Mouse (Mus musculus): Measurements from ENCODE around the gene Eps8l2. TPM values are rescaled to one million over a fixed set of nuclear protein-coding genes. Genes with fewer than 3 reads are reported as not detected.
A peak's percentile ranks its signal among the peaks of the same experiment; 100 is the strongest.

Eps8l2 gene
- total and polyA plus RNA-seq, 3 experiments, result 0.10 TPM; not detected in 2

DNA sequence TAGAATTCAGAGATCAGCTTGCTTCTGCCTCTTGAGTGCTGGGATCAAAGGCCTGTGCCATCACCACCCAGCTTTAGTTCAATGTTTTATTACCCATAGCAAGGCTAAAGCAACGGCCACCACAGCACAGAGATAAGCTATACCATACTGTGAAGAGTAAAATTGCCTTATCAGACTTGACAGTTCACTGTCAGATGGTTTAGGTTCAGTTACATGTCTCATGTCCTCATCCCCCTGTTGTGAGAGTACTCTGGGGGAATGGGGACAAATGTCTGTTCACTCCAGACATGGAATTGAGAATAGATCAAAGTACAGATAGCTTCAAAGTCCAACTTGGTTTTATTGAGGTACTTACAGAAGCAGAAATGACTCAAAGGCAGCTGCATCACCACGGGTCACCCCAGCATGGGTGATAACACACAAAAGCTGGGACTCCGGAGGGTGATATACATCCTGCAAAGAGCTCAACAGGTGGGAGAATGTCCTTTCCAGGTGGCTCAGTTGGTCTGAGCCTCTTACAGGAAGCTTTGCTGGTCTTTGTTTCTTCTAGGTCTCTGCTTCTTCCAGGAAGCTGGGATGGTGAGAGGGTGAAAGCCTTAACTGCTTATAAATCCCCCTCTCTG lies 49.9 kb downstream of the Eps8l2 start (continued):
- no peak for TF ChIP-seq UBTF (IDR thresholded peaks at IDR 0.05; ENCODE audit: borderline replicate concordance, insufficient read depth, low read depth, low read length)
- TF ChIP-seq ZNF384 (IDR thresholded peaks at IDR 0.05; ENCODE audit: low read depth, low read length), result no peak
- TF ChIP-seq MYC (IDR thresholded peaks at IDR 0.05; ENCODE audit: low read depth, low read length), result no peak
- no peak for TF ChIP-seq CHD2 (IDR thresholded peaks at IDR 0.05; ENCODE audit: low read length)
- no peak for TF ChIP-seq KAT2A (conservative IDR thresholded peaks at IDR 0.05; ENCODE audit: low read depth, low read length)
- no peak for TF ChIP-seq RAD21 (IDR thresholded peaks at IDR 0.05; ENCODE audit: low read depth, low read length)
- no peak; a peak in 2 of 4 replicates for TF ChIP-seq POLR2A (IDR thresholded peaks at IDR 0.05; ENCODE audit: control insufficient read depth in 1 of 2, insufficient read depth in 1 of 2, low read depth in 1 of 2, low read length in 2 of 2, poor library complexity in 1 of 2)
- peak; percentile 62; the same call in 1 of the 2 replicates for TF ChIP-seq MXI1 (IDR thresholded peaks at IDR 0.05; ENCODE audit: low read depth, low read length)

DNA sequence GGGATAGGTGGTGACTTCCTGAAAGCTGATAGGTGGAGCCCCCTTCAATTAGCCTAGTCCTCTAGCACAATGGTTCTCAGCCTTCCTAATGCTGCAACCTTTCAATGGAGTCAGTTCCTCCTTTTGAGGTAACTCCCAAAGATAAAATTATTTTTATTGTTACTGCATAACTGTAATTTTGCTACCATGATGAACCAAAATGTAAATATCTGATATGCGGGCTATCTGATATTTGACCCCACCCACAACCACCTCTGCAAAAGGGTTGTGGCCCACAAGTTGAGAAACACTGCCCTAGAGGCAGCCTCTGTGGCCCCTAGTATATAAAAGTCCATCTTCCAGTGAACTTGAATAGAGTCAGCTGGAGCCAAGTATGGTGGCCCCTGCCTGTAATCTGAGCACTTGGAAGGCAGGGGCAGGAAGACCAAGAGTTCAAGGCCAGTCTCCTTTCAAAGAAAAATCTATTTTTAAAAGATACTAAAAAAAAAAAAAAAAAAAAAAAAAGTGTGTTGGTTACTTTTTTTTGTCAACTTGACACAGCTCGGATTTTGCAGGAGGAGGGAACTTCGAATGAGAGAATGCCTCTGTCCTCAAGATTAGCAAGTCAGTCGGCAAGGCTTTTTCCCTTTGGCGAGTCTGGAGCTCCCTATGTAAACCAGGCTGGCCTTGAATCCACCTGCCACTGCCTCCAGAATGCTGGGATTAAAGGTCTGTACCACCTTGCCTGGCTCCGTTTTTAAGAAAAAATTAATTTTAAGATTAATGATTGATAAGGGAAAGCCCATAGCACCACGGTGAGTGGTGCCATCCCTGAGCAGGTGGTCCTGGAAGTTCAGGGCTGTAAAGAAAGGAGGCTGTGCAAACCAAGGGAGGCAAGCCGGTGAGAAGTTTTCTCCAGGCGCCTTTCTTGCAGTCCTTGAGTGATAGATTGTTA lies 51.9 kb downstream of the Eps8l2 start:
- H3K27ac ChIP-seq (ENCODE audit: control insufficient read depth, low read depth, low read length), result peak overlapping the region; percentile 94
- H3K4me1 ChIP-seq (ENCODE audit: control insufficient read depth in 1 of 2, insufficient read depth in 2 of 2, low read length in 2 of 2), result peaks cover 15 to 39% of the 10 kb centered on the region in 2 experiments
- TF ChIP-seq TAL1 (IDR thresholded peaks at IDR 0.05; ENCODE audit: low read length) (no peak), MEF2A (IDR thresholded peaks at IDR 0.05; ENCODE audit: extremely low read depth, insufficient replicate concordance, low read depth, low read length, poor library complexity, severe bottlenecking) (no peak), CHD1 (IDR thresholded peaks at IDR 0.05; ENCODE audit: low read depth, low read length) (peak; percentile 51), MAZ (IDR thresholded peaks at IDR 0.05; ENCODE audit: low read depth, low read length) (0 out of 2 replicates have a peak, but pooled peaks have one; percentile 10), ZMIZ1 (IDR thresholded peaks at IDR 0.05; ENCODE audit: low read depth, low read length) (peak; percentile 65), MAFK (IDR thresholded peaks at IDR 0.05; ENCODE audit: borderline replicate concordance, low read depth, low read length) (no peak), ZNF384 (IDR thresholded peaks at IDR 0.05; ENCODE audit: low read depth, low read length) (peak; percentile 86), BHLHE40 (IDR thresholded peaks at IDR 0.05; ENCODE audit: borderline replicate concordance, low read depth, low read length) (no peak; the same call in 1 of the 2 replicates), UBTF (IDR thresholded peaks at IDR 0.05; ENCODE audit: borderline replicate concordance, insufficient read depth, low read depth, low read length) (no peak), POLR2AphosphoS2 (IDR thresholded peaks at IDR 0.05; ENCODE audit: low read length) (no peak), JUND (IDR thresholded peaks at IDR 0.05; ENCODE audit: low read depth, low read length) (no peak), USF1 (IDR thresholded peaks at IDR 0.05; ENCODE audit: low read depth, low read length) (no peak), GATA1 (IDR thresholded peaks at IDR 0.05; ENCODE audit: low read depth, low read length) (peak; percentile 44; the same call in 1 of the 2 replicates), CTCF (IDR thresholded peaks at IDR 0.05 in 2 of 3, conservative IDR thresholded peaks at IDR 0.05 in 1 of 3; ENCODE audit: control insufficient read depth in 1 of 3, insufficient read depth in 1 of 3, low read depth in 2 of 3, low read length in 3 of 3, poor library complexity in 1 of 3, severe bottlenecking in 1 of 3) (no peak), MAX (IDR thresholded peaks at IDR 0.05; ENCODE audit: low read length) (no peak; the same call in 1 of the 2 replicates), RCOR1 (IDR thresholded peaks at IDR 0.05; ENCODE audit: low read depth, low read length) (0 out of 2 replicates have a peak, but pooled peaks have one; percentile 40), CHD2 (IDR thresholded peaks at IDR 0.05; ENCODE audit: low read length) (no peak), ZC3H11A (IDR thresholded peaks at IDR 0.05; ENCODE audit: low read depth, low read length) (no peak), USF2 (IDR thresholded peaks at IDR 0.05; ENCODE audit: borderline replicate concordance in 1 of 2, insufficient read depth in 1 of 2, low read depth in 1 of 2, low read length in 2 of 2) (no peak), SMC3 (IDR thresholded peaks at IDR 0.05; ENCODE audit: low read depth, low read length) (no peak), RAD21 (IDR thresholded peaks at IDR 0.05; ENCODE audit: low read depth, low read length) (no peak), HCFC1 (IDR thresholded peaks at IDR 0.05; ENCODE audit: low read depth, low read length) (no peak), ELF1 (IDR thresholded peaks at IDR 0.05; ENCODE audit: low read depth, low read length) (no peak; the same call in 1 of the 2 replicates), NRF1 (IDR thresholded peaks at IDR 0.05; ENCODE audit: insufficient read depth, low read depth, low read length, poor library complexity, severe bottlenecking) (no peak), MYB (IDR thresholded peaks at IDR 0.05; ENCODE audit: low read depth, low read length) (peak; percentile 60; the same call in 1 of the 2 replicates), E2F4 (IDR thresholded peaks at IDR 0.05; ENCODE audit: borderline replicate concordance, low read depth, low read length) (no peak)

More for the DNA sequence above, 51.9 kb downstream of the Eps8l2 start:
- H3K27me3 ChIP-seq (ENCODE audit: control insufficient read depth in 1 of 2, insufficient read depth in 2 of 2, low read length in 2 of 2), result no peaks in the 10 kb centered on the region
- peak; percentile 55 for DNase-seq (ENCODE audit: low read depth, low spot score)
- peak overlapping the region; percentile 70 for H3K9ac ChIP-seq (ENCODE audit: control insufficient read depth, low read depth, low read length, poor library complexity, severe bottlenecking)
- peaks cover 20% of the 10 kb centered on the region for H3K79me2 ChIP-seq (ENCODE audit: control insufficient read depth, insufficient read depth, low read length, poor library complexity)
- peaks cover 3 to 51% of the 10 kb centered on the region in 2 experiments; a peak in 3 of 4 replicates for H3K36me3 ChIP-seq (ENCODE audit: control insufficient read depth in 1 of 2, insufficient read depth in 2 of 2, low read length in 2 of 2)
- no peaks in the 10 kb centered on the region for H3K9me3 ChIP-seq (replicated peaks; ENCODE audit: insufficient read depth, low read length)
- H3K4me3 ChIP-seq (ENCODE audit: control insufficient read depth in 1 of 2, insufficient read depth in 1 of 2, low read depth in 2 of 2, low read length in 2 of 2), result peak overlapping the region; percentile 41 to 51

Data from MEL (cell line).